Mouse (Mus musculus) embryonic facial prominence, embryonic 14.5 days (tissue): ENCODE results near the gene Rbpj. TPM values are rescaled to one million over a fixed set of nuclear protein-coding genes. Genes with fewer than 3 reads are reported as not detected.

Source experiments
- ATAC-seq: fragments of 200-750 bp; cut with Nextera tagmentation; 2 replicates; pipeline ENCODE4 v1.8.0; 2017; ENCODE audit warnings: low read depth, moderate number of reproducible peaks, moderate TSS enrichment
- DNase-seq: peaks from one replicate; pipeline ENCODE4 v3.0.0-alpha.2; 2015; ENCODE audit warnings: low spot score
- H3K27ac ChIP-seq: fragments of 300-500 bp; sonication (generic); replicated peaks from 2 replicates; pipeline ENCODE4 v1.5.1; 2014; ENCODE audit warnings: low read depth, mild to moderate bottlenecking, low read length, moderate library complexity
- H3K27me3 ChIP-seq: fragments of 300-500 bp; sonication (generic); replicated peaks from 2 replicates; pipeline ENCODE4 v1.6.1; 2014; ENCODE audit warnings: low read length; ENCODE audit not compliant: control insufficient read depth, insufficient read depth
- H3K36me3 ChIP-seq: fragments of 300-500 bp; sonication (generic); 2 replicates; pipeline ENCODE4 v1.6.1; 2014; ENCODE audit warnings: low read length, mixed read lengths; ENCODE audit not compliant: control insufficient read depth, insufficient read depth
- H3K4me1 ChIP-seq: fragments of 300-500 bp; sonication (generic); 2 replicates; pipeline ENCODE4 v1.6.1; 2014; ENCODE audit warnings: antibody characterized with exemption, low read length; ENCODE audit not compliant: control insufficient read depth, insufficient read depth
- H3K4me2 ChIP-seq: fragments of 300-500 bp; sonication (generic); 2 replicates; pipeline ENCODE4 v1.6.1; 2014; ENCODE audit warnings: low read depth, mild to moderate bottlenecking, low read length, moderate library complexity, mixed read lengths
- H3K4me3 ChIP-seq: fragments of 300-500 bp; sonication (generic); 2 replicates; pipeline ENCODE4 v1.5.1; 2014; ENCODE audit warnings: low read depth, mild to moderate bottlenecking, low read length
- H3K9ac ChIP-seq: fragments of 300-500 bp; sonication (generic); 2 replicates; pipeline ENCODE4 v1.6.1; 2014; ENCODE audit warnings: low read depth, mild to moderate bottlenecking, low read length, moderate library complexity, mixed read lengths
- H3K9me3 ChIP-seq: fragments of 300-500 bp; sonication (generic); 2 replicates; pipeline ENCODE4 v1.6.1; 2016; ENCODE audit warnings: low read length; ENCODE audit not compliant: control insufficient read depth
- WGBS: fragments of 180-500 bp; shearing (Covaris S2); extraction: QIAGEN DNeasy Blood & Tissue Kit; methylation state at CpG from one replicate; pipeline ENCODE4 v1.1.7; 2014; 5-methylcytosine and 5-hydroxymethylcytosine counted together
- polyA plus RNA-seq: library from polyadenylated mRNA; unstranded; fragments of >200 nt; fragmentation: Nextera tagmentation; extraction: Ambion mirVana; gene quantifications from 2 replicates; pipeline ENCODE4 v1.2.1, GENCODE M21; 2014

The Rbpj gene
- polyA plus RNA-seq, 1 experiment from 2014 or later = 48.1 TPM

GRCm38 (mm10) chr5:53493756-53494155 is 27.8 kb downstream of the Rbpj start:
- peaks cover 4% of the 10 kb centered on the region; the same call in 1 of the 2 replicates for H3K4me1 ChIP-seq
- no peak overlapping the region for H3K4me3 ChIP-seq
- no peaks in the 10 kb centered on the region for H3K9me3 ChIP-seq
- 43% methylated on average over 6 of the region's 6 CpGs for WGBS
- no peak for DNase-seq
- no peak overlapping the region for H3K9ac ChIP-seq
- no peak for ATAC-seq
- H3K27me3 ChIP-seq = no peaks in the 10 kb centered on the region
- no peak overlapping the region for H3K27ac ChIP-seq
- no peaks in the 10 kb centered on the region for H3K36me3 ChIP-seq
- no peak overlapping the region for H3K4me2 ChIP-seq

GRCm38 (mm10) chr5:53494536-53495159 is 28.7 kb downstream of the Rbpj start:
- Histone ChIP-seq H3K36me3 (no peaks in the 10 kb centered on the region), H3K4me1 (peaks cover 7% of the 10 kb centered on the region; the same call in 1 of the 2 replicates), H3K4me3 (no peak overlapping the region), H3K4me2 (no peak overlapping the region), H3K27ac (no peak overlapping the region), H3K9ac (no peak overlapping the region), H3K9me3 (no peaks in the 10 kb centered on the region), H3K27me3 (no peaks in the 10 kb centered on the region)
- ATAC-seq (no peak), DNase-seq (no peak)
- 85% methylated on average over 17 of the region's 17 CpGs for WGBS

GRCm38 (mm10) chr5:53496846-53497549 is 31.0 kb downstream of the Rbpj start:
- WGBS = 60% methylated on average over 9 of the region's 9 CpGs
- Histone ChIP-seq H3K4me2 (no peak overlapping the region), H3K36me3 (no peaks in the 10 kb centered on the region), H3K27ac (0 out of 2 replicates have a peak overlapping the region, but pooled peaks have one; percentile 12), H3K4me1 (peaks cover 14% of the 10 kb centered on the region), H3K4me3 (no peak overlapping the region), H3K9ac (no peak overlapping the region), H3K27me3 (no peaks in the 10 kb centered on the region), H3K9me3 (no peaks in the 10 kb centered on the region)
- DNase-seq (peak; percentile 90), ATAC-seq (peak; percentile 70)

GRCm38 (mm10) chr5:53499571-53499970 is 33.6 kb downstream of the Rbpj start:
- no peak overlapping the region for H3K27ac ChIP-seq
- WGBS = 50% methylated on average over 3 of the region's 3 CpGs
- no peak for ATAC-seq
- H3K9me3 ChIP-seq = no peaks in the 10 kb centered on the region
- H3K27me3 ChIP-seq = no peaks in the 10 kb centered on the region
- peaks cover 14% of the 10 kb centered on the region for H3K4me1 ChIP-seq
- H3K36me3 ChIP-seq = no peaks in the 10 kb centered on the region
- H3K4me3 ChIP-seq = no peak overlapping the region
- no peak overlapping the region for H3K9ac ChIP-seq
- no peak overlapping the region for H3K4me2 ChIP-seq
- DNase-seq = peak; percentile 54

- H3K4me1 ChIP-seq = peaks cover 14% of the 10 kb centered on the region
- 73% methylated on average over 10 of the region's 10 CpGs for WGBS
- no peaks in the 10 kb centered on the region for H3K27me3 ChIP-seq
- H3K4me2 ChIP-seq = no peak overlapping the region
- no peaks in the 10 kb centered on the region for H3K36me3 ChIP-seq
- no peak for DNase-seq
- no peaks in the 10 kb centered on the region for H3K9me3 ChIP-seq
- H3K27ac ChIP-seq = no peak overlapping the region
- no peak overlapping the region for H3K9ac ChIP-seq
- H3K4me3 ChIP-seq = no peak overlapping the region
- no peak for ATAC-seq
Measured at GRCm38 (mm10) chr5:53500509-53501145, 34.7 kb downstream of the Rbpj start.

- H3K9ac ChIP-seq = no peak overlapping the region
- H3K4me2 ChIP-seq = no peak overlapping the region
- no peaks in the 10 kb centered on the region for H3K27me3 ChIP-seq
- DNase-seq = no peak
- H3K36me3 ChIP-seq = no peaks in the 10 kb centered on the region
- no peaks in the 10 kb centered on the region for H3K9me3 ChIP-seq
- no peak overlapping the region for H3K4me3 ChIP-seq
- 55% methylated on average over 2 of the region's 3 CpGs for WGBS
- no peak overlapping the region for H3K27ac ChIP-seq
- peaks cover 11% of the 10 kb centered on the region; the same call in 1 of the 2 replicates for H3K4me1 ChIP-seq
- no peak for ATAC-seq
Measured at GRCm38 (mm10) chr5:53503261-53503660, 37.3 kb downstream of the Rbpj start.

- no peaks in the 10 kb centered on the region for H3K9me3 ChIP-seq
- no peak overlapping the region for H3K4me3 ChIP-seq
- no peaks in the 10 kb centered on the region for H3K36me3 ChIP-seq
- H3K9ac ChIP-seq = no peak overlapping the region
- peaks cover 12% of the 10 kb centered on the region; the same call in 1 of the 2 replicates for H3K4me1 ChIP-seq
- H3K27me3 ChIP-seq = no peaks in the 10 kb centered on the region
- H3K4me2 ChIP-seq = no peak overlapping the region
- 75% methylated on average over 6 of the region's 6 CpGs for WGBS
- H3K27ac ChIP-seq = no peak overlapping the region
- no peak for ATAC-seq
- no peak for DNase-seq
Measured at GRCm38 (mm10) chr5:53505751-53506150, 39.8 kb downstream of the Rbpj start.

GRCm38 (mm10) chr5:53507371-53507770 is 41.4 kb downstream of the Rbpj start:
- Histone ChIP-seq H3K4me2 (no peak overlapping the region), H3K27ac (no peak overlapping the region), H3K9me3 (no peaks in the 10 kb centered on the region), H3K36me3 (no peaks in the 10 kb centered on the region), H3K4me3 (no peak overlapping the region), H3K4me1 (peaks cover 8% of the 10 kb centered on the region; the same call in 1 of the 2 replicates), H3K9ac (no peak overlapping the region), H3K27me3 (no peaks in the 10 kb centered on the region)
- no peak for ATAC-seq
- 78% methylated on average over 5 of the region's 5 CpGs for WGBS
- no peak for DNase-seq
